Mouse (Mus musculus): ENCODE results near the gene 2210407C18Rik.

DNA sequence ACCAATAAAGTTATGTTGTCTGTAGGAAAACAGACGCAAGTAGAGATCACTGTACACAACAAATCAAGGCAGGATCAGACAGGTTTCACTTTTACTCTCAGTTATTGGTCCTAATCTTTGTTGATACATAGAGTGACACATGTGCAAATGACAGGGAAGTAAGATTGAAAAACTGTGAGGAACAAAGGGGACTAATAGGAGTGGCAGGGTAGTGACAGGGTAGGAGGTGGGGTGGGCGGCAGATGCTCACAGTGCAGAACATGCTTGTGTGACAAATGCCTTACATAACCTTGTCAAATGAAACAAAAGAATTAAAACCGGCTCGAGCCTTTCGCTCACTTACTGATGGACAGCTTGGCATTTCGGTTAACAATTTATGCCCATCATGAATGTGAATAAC is 2.9 kb upstream of the 2210407C18Rik start:
- TF ChIP-seq CTCF (IDR thresholded peaks at IDR 0.05; ENCODE audit: low read depth, low read length), result no peak
- TF ChIP-seq POLR2A (IDR thresholded peaks at IDR 0.05; ENCODE audit: borderline replicate concordance, low read depth, low read length), result no peak

Data from bone marrow macrophage, adult 2 months (primary cell).